Mouse (Mus musculus): Measurements from ENCODE around the gene Ube2d3. TPM values are rescaled to one million over a fixed set of nuclear protein-coding genes. Genes with fewer than 3 reads are reported as not detected.

Gene Ube2d3
- polyA plus RNA-seq, 1 experiment: 312 TPM

DNA sequence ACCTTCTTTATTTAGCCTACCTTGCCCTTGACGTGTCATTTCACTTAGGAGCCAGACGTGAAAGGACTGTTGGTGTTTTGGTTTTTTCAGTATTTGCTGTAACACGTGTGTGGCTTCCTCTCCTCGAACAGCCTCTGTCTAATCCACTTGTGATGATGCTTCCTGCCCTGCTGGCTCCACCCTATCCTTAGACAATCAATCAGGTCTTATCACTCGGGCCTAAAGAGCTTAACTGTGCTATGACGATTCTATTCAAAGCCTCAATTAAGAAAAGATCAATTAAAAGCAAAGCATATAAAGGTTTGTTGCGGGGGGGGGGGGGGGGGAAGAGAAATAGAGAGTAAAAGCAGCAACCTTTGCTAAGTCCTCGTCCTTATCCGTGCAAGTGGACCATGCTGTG lies 30.6 kb upstream of the Ube2d3 start:
- no peak for DNase-seq
- peaks cover 7% of the 10 kb centered on the region; the same call in 1 of the 2 replicates for H3K4me1 ChIP-seq (ENCODE audit: control insufficient read depth, insufficient read depth, low read length)
- TF ChIP-seq POLR2A (IDR thresholded peaks at IDR 0.05; ENCODE audit: borderline replicate concordance, extremely low read depth, low read depth, low read length): no peak
- no peak for TF ChIP-seq CTCF (IDR thresholded peaks at IDR 0.05; ENCODE audit: insufficient read depth, low read length)
- 46% methylated on average over 9 of the region's 9 CpGs for WGBS
- no peak overlapping the region for H3K4me3 ChIP-seq (replicated peaks; ENCODE audit: extremely low read depth, low read depth, low read length)

GRCm38 (mm10) chr3:135409219-135409618 lies 28.7 kb upstream of the Ube2d3 start:
- TF ChIP-seq CTCF (IDR thresholded peaks at IDR 0.05; ENCODE audit: insufficient read depth, low read length) (no peak), POLR2A (IDR thresholded peaks at IDR 0.05; ENCODE audit: borderline replicate concordance, extremely low read depth, low read depth, low read length) (no peak)
- H3K4me1 ChIP-seq (ENCODE audit: control insufficient read depth, insufficient read depth, low read length): peaks cover 7% of the 10 kb centered on the region; the same call in 1 of the 2 replicates
- no peak overlapping the region for H3K4me3 ChIP-seq (replicated peaks; ENCODE audit: extremely low read depth, low read depth, low read length)
- 97% methylated on average over 5 of the region's 5 CpGs for WGBS
- DNase-seq: no peak

- Histone ChIP-seq H3K4me1 (ENCODE audit: control insufficient read depth, insufficient read depth, low read length) (peaks cover 7% of the 10 kb centered on the region; the same call in 1 of the 2 replicates), H3K4me3 (replicated peaks; ENCODE audit: extremely low read depth, low read depth, low read length) (no peak overlapping the region)
- WGBS: 89% methylated on average over 12 of the region's 12 CpGs
- TF ChIP-seq POLR2A (IDR thresholded peaks at IDR 0.05; ENCODE audit: borderline replicate concordance, extremely low read depth, low read depth, low read length) (no peak), CTCF (IDR thresholded peaks at IDR 0.05; ENCODE audit: insufficient read depth, low read length) (no peak)
- DNase-seq: no peak
Observed at GRCm38 (mm10) chr3:135411056-135411455, 26.9 kb upstream of the Ube2d3 start.

DNA sequence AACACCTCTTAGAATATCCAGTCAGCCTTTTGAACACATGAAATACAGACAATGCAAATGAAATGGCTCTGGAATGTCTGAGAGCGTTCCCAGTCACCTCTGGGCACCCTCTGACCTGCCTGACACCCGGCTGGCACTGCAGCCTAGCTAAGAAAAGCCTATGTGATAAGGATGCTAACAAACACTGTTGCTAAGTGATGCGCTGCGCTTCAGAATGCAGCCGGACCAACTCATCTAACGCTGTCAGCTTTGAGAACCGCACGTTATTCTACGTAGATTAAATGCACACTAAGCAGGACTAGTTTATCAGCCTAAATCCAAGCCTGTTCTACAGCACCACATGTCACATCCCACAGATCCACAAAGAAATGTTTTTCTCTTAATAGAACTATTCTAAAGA lies 26.1 kb upstream of the Ube2d3 start:
- TF ChIP-seq POLR2A (IDR thresholded peaks at IDR 0.05; ENCODE audit: borderline replicate concordance, extremely low read depth, low read depth, low read length) (no peak), CTCF (IDR thresholded peaks at IDR 0.05; ENCODE audit: insufficient read depth, low read length) (no peak)
- WGBS: 53% methylated on average over 9 of the region's 9 CpGs
- Histone ChIP-seq H3K4me1 (ENCODE audit: control insufficient read depth, insufficient read depth, low read length) (peaks cover 7% of the 10 kb centered on the region; the same call in 1 of the 2 replicates), H3K4me3 (replicated peaks; ENCODE audit: extremely low read depth, low read depth, low read length) (no peak overlapping the region)
- DNase-seq: no peak

- H3K4me1 ChIP-seq (ENCODE audit: control insufficient read depth, insufficient read depth, low read length): no peaks in the 10 kb centered on the region; the same call in 1 of the 2 replicates
- TF ChIP-seq CTCF (IDR thresholded peaks at IDR 0.05; ENCODE audit: insufficient read depth, low read length) (no peak), POLR2A (IDR thresholded peaks at IDR 0.05; ENCODE audit: borderline replicate concordance, extremely low read depth, low read depth, low read length) (no peak)
- WGBS: 73% methylated on average over 3 of the region's 3 CpGs
- no peak overlapping the region for H3K4me3 ChIP-seq (replicated peaks; ENCODE audit: extremely low read depth, low read depth, low read length)
- no peak for DNase-seq
Observed at GRCm38 (mm10) chr3:135417245-135417644, 20.7 kb upstream of the Ube2d3 start.

DNA sequence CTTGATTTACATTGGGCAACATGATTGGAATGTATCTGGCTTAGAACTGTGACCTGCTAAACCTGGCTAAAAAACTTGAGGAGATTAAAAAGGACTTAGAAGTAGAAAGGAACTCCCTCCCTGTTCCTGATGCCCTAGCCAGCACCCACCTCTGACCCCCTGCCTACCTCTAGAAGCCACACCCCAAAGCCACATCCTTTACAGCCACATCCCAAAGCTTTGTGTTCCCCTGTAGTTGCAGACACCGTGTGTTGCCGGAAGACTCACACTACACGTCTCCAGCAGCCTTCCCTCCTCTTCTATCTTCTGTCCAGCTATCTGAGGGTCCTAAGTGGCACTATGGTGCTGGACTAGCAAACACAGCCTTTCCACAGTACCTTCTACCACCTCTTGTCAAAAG lies 20.1 kb upstream of the Ube2d3 start:
- TF ChIP-seq POLR2A (IDR thresholded peaks at IDR 0.05; ENCODE audit: borderline replicate concordance, extremely low read depth, low read depth, low read length) (no peak), CTCF (IDR thresholded peaks at IDR 0.05; ENCODE audit: insufficient read depth, low read length) (no peak)
- Histone ChIP-seq H3K4me1 (ENCODE audit: control insufficient read depth, insufficient read depth, low read length) (no peaks in the 10 kb centered on the region; the same call in 1 of the 2 replicates), H3K4me3 (replicated peaks; ENCODE audit: extremely low read depth, low read depth, low read length) (no peak overlapping the region)
- DNase-seq: no peak
- 64% methylated on average over 3 of the region's 3 CpGs for WGBS

GRCm38 (mm10) chr3:135420542-135421309 lies 17.2 kb upstream of the Ube2d3 start:
- DNase-seq: no peak

GRCm38 (mm10) chr3:135421310-135421594 lies 16.7 kb upstream of the Ube2d3 start:
- Histone ChIP-seq H3K4me3 (replicated peaks; ENCODE audit: extremely low read depth, low read depth, low read length) (no peak overlapping the region), H3K4me1 (ENCODE audit: control insufficient read depth, insufficient read depth, low read length) (peaks cover 3% of the 10 kb centered on the region; the same call in 1 of the 2 replicates)
- TF ChIP-seq POLR2A (IDR thresholded peaks at IDR 0.05; ENCODE audit: borderline replicate concordance, extremely low read depth, low read depth, low read length) (no peak), CTCF (IDR thresholded peaks at IDR 0.05; ENCODE audit: insufficient read depth, low read length) (no peak)
- DNase-seq: no peak

More at GRCm38 (mm10) chr3:135420542-135421309, 17.2 kb upstream of the Ube2d3 start:
- 79% methylated on average over 9 of the region's 9 CpGs for WGBS
- Histone ChIP-seq H3K4me1 (ENCODE audit: control insufficient read depth, insufficient read depth, low read length) (peaks cover 3% of the 10 kb centered on the region; the same call in 1 of the 2 replicates), H3K4me3 (replicated peaks; ENCODE audit: extremely low read depth, low read depth, low read length) (no peak overlapping the region)
- no peak for TF ChIP-seq POLR2A (IDR thresholded peaks at IDR 0.05; ENCODE audit: borderline replicate concordance, extremely low read depth, low read depth, low read length)
- TF ChIP-seq CTCF (IDR thresholded peaks at IDR 0.05; ENCODE audit: insufficient read depth, low read length): no peak

- WGBS: 10% methylated on average over 8 of the region's 8 CpGs
- peaks cover 3% of the 10 kb centered on the region; the same call in 1 of the 2 replicates for H3K4me1 ChIP-seq (ENCODE audit: control insufficient read depth, insufficient read depth, low read length)
Observed at GRCm38 (mm10) chr3:135422232-135422855, 15.6 kb upstream of the Ube2d3 start.

More at GRCm38 (mm10) chr3:135422232-135422855, 15.6 kb upstream of the Ube2d3 start:
- H3K4me3 ChIP-seq (replicated peaks; ENCODE audit: extremely low read depth, low read depth, low read length): peak overlapping the region; percentile 94
- DNase-seq: no peak
- no peak for TF ChIP-seq CTCF (IDR thresholded peaks at IDR 0.05; ENCODE audit: insufficient read depth, low read length)
- no peak for TF ChIP-seq POLR2A (IDR thresholded peaks at IDR 0.05; ENCODE audit: borderline replicate concordance, extremely low read depth, low read depth, low read length)

Data from lung, adult 2 months (tissue).